Mouse (Mus musculus): Measurements from ENCODE around the gene Rnf157. TPM values are rescaled to one million over a fixed set of nuclear protein-coding genes. Genes with fewer than 3 reads are reported as not detected.

Rnf157 gene
- total RNA-seq, 2 experiments from 2014 or later = 11.3 to 12.1 TPM

Other genes starting within 250 kb of the Rnf157 start
- gene Fbf1, start 244.9 kb downstream of the Rnf157 start, total RNA-seq (2014; fragmentation: Nextera tagmentation) = 27.2 and 30.0 TPM in 2 replicates
- gene Fbf1, start 244.9 kb downstream of the Rnf157 start, total RNA-seq (2017) = 21.6 and 32.0 TPM in 2 replicates
- 82.7 and 85.5 TPM in 2 replicates for gene Ten1, start 214.2 kb downstream of the Rnf157 start, total RNA-seq (2014; fragmentation: Nextera tagmentation)
- 28.1 and 28.8 TPM in 2 replicates for gene Ten1, start 214.2 kb downstream of the Rnf157 start, total RNA-seq (2017)
- 18.2 and 21.3 TPM in 2 replicates for gene Acox1, start 214.0 kb downstream of the Rnf157 start, total RNA-seq (2014; fragmentation: Nextera tagmentation)
- 19.9 and 27.1 TPM in 2 replicates for gene Acox1, start 214.0 kb downstream of the Rnf157 start, total RNA-seq (2017)
- 0.32 TPM in 1 of 2 replicates, not detected in the other for gene Evpl, start 175.0 kb downstream of the Rnf157 start, total RNA-seq (2014; fragmentation: Nextera tagmentation)
- 0.69 and 0.80 TPM in 2 replicates for gene Evpl, start 175.0 kb downstream of the Rnf157 start, total RNA-seq (2017)
- 68.2 and 80.6 TPM in 2 replicates for gene Srp68, start 138.8 kb downstream of the Rnf157 start, total RNA-seq (2014; fragmentation: Nextera tagmentation)
- 43.9 and 64.9 TPM in 2 replicates for gene Srp68, start 138.8 kb downstream of the Rnf157 start, total RNA-seq (2017)
- not detected in 2 replicates for gene Galr2, start 132.1 kb downstream of the Rnf157 start, total RNA-seq (2014; fragmentation: Nextera tagmentation)
- gene Galr2, start 132.1 kb downstream of the Rnf157 start, total RNA-seq (2017) = not detected in 2 replicates
- gene Exoc7, start 105.8 kb downstream of the Rnf157 start, total RNA-seq (2014; fragmentation: Nextera tagmentation) = 52.5 and 57.0 TPM in 2 replicates
- gene Exoc7, start 105.8 kb downstream of the Rnf157 start, total RNA-seq (2017) = 17.3 and 25.5 TPM in 2 replicates
- gene Foxj1, start 77.6 kb downstream of the Rnf157 start, total RNA-seq (2014; fragmentation: Nextera tagmentation) = 0.26 TPM in 1 of 2 replicates, not detected in the other
- gene Foxj1, start 77.6 kb downstream of the Rnf157 start, total RNA-seq (2017) = not detected in 2 replicates
- 68.8 and 89.9 TPM in 2 replicates for gene Ubald2, start 21.1 kb upstream of the Rnf157 start, total RNA-seq (2014; fragmentation: Nextera tagmentation)
- gene Ubald2, start 21.1 kb upstream of the Rnf157 start, total RNA-seq (2017) = 65.8 and 93.3 TPM in 2 replicates
- not detected in 2 replicates for gene Qrich2, start 53.2 kb upstream of the Rnf157 start, total RNA-seq (2014; fragmentation: Nextera tagmentation)
- not detected in 2 replicates for gene Qrich2, start 53.2 kb upstream of the Rnf157 start, total RNA-seq (2017)
- 89.6 and 95.3 TPM in 2 replicates for gene Prpsap1, start 81.2 kb upstream of the Rnf157 start, total RNA-seq (2014; fragmentation: Nextera tagmentation)
- 36.8 and 60.7 TPM in 2 replicates for gene Prpsap1, start 81.2 kb upstream of the Rnf157 start, total RNA-seq (2017)
- 188 and 259 TPM in 2 replicates for gene Sphk1, start 117.9 kb upstream of the Rnf157 start, total RNA-seq (2014; fragmentation: Nextera tagmentation)
- gene Sphk1, start 117.9 kb upstream of the Rnf157 start, total RNA-seq (2017) = 119 and 168 TPM in 2 replicates
- gene Ube2o, start 168.4 kb upstream of the Rnf157 start, total RNA-seq (2014; fragmentation: Nextera tagmentation) = 9.2 and 28.8 TPM in 2 replicates
- 4.6 and 22.6 TPM in 2 replicates for gene Ube2o, start 168.4 kb upstream of the Rnf157 start, total RNA-seq (2017)
- gene Aanat, start 173.4 kb upstream of the Rnf157 start, total RNA-seq (2014; fragmentation: Nextera tagmentation) = not detected in 2 replicates
- gene Aanat, start 173.4 kb upstream of the Rnf157 start, total RNA-seq (2017) = not detected in 2 replicates
- 4.1 and 6.1 TPM in 2 replicates for gene Rhbdf2, start 214.0 kb upstream of the Rnf157 start, total RNA-seq (2014; fragmentation: Nextera tagmentation)
- 1.3 and 3.3 TPM in 2 replicates for gene Rhbdf2, start 214.0 kb upstream of the Rnf157 start, total RNA-seq (2017)
- 2.1 TPM in 1 of 2 replicates, not detected in the other for gene Prcd, start 240.5 kb upstream of the Rnf157 start, total RNA-seq (2014; fragmentation: Nextera tagmentation)
- not detected in 2 replicates for gene Prcd, start 240.5 kb upstream of the Rnf157 start, total RNA-seq (2017)
- gene Cygb, start 241.3 kb upstream of the Rnf157 start, total RNA-seq (2014; fragmentation: Nextera tagmentation) = not detected in 2 replicates
- not detected in 2 replicates for gene Cygb, start 241.3 kb upstream of the Rnf157 start, total RNA-seq (2017)